Mouse (Mus musculus): ENCODE measurements at regions not wholly inside any gene's neighbourhood (a gene's known extent, or its start where the extent isn't known, plus 50 kb on each side); places are given as distances from the start of the nearest gene placed in this dataset.

- DNase-seq (ENCODE audit: low spot score in 2 of 2): no peak
These were observed 51.0 kb upstream of the A530016L24Rik start for GRCm38 (mm10) chr12:112438206-112438605.
